Mouse (Mus musculus) c-Kit-positive CD71-positive TER-119-positive erythroid progenitor cells, embryonic 14.5 days (primary cell): ENCODE data around the gene Aldoart2.
"Not testable (repeated sequence)": the region's sequence is repeated elsewhere in the genome, so short reads cannot be mapped to it uniquely, and the experiment has no call there.

ENCODE experiments used
- DNase-seq: peaks from one replicate; pipeline ENCODE4 v3.0.0-alpha.2; 2013; ENCODE audit warnings: low spot score

The Aldoart2 gene

DNA sequence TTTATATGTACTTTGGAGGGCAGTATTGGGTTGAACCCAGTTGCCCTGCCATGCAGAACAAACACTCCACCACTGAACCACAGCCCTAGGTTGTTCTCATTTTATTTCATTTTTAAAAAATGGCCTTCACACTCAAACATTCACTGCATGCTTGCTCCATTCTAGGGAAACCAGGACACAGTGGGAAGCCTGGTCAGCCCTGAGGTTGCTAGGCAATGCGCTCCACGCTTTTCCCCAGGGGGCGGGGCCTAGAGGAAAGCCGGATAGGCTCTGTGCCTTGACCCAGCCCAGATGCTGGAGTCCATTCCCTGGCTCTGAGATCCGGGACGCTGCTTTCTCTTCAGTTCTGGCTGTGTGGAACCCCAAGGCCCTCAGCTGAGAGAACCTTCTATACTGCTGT lies 8.8 kb downstream of the Aldoart2 start:
- DNase-seq, result no peak

DNA sequence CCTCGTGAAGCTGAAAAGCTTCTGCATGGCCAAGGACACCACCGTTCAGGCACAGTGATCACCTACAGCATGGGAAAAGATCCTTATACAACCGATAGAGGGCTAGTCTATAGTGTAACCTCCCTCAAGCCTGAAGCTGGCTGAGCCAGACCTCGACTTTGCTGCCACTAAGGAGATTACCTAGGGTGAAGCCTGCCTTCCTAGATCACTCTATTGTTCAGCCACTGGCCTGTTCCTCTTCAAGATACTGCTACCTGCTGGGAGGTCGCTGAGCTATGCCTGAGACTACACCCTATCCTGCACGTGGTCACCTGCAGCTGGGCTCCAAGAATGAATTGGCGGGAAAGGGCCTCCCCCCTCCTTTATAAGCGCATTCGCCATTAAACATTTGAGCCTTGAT lies 21.9 kb downstream of the Aldoart2 start:
- not testable (repeated sequence) for DNase-seq

DNA sequence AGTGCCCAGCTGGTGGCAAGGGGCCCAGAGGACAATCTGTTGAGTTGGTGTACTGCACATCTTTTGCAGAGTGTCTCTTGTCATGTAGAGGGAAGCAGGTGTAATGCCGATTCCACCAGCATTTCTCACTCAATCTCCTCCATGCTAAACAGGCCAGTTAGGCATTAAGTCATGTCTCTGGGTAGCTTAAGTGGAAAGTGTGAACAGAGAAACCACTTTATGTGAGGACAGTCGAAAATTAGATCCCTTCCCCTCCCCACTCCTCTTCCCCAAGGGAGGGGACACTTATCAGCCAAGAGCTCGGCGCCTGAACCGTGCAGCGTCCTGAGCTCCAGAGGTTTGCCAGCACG lies 33.5 kb downstream of the Aldoart2 start:
- DNase-seq, result no peak

DNA sequence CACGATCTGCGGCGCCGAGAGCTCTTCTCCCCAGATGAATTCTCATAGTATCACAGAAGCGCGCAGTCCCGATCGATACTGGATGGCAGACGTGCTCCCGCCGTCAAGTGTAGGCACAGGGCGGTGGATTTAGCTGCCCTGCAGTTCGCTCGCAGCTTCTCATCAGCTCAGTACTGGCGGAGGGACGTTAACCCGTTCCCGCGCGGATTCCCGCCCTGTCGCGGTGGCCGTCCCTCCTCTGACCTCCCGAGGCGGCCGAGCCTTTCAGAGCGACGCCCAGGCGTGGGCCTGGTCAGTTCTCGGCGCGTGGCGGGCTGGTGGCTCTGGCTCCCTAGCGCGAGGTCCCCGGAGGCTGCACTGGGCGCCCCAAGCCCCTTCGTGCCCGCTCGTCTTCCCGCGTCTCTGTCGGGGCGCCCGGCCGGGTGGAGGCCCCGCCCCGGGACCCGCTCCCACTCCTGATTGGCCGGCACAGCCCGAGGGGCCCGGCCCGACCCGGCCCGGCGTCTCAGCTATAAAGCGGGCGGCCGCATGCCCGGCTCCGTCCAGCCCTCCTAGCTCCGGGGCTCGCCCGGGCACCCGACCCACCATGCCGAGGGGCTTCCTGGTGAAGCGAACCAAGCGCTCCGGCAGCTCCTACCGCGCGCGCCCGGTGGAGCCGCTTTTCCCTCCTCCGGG lies 34.0 kb downstream of the Aldoart2 start, which contains the start of gene Insm2:
Insm2 (plus strand) TSS at position 541 of the 675 bp plus-strand sequence.
- DNase-seq, result no peak

DNA sequence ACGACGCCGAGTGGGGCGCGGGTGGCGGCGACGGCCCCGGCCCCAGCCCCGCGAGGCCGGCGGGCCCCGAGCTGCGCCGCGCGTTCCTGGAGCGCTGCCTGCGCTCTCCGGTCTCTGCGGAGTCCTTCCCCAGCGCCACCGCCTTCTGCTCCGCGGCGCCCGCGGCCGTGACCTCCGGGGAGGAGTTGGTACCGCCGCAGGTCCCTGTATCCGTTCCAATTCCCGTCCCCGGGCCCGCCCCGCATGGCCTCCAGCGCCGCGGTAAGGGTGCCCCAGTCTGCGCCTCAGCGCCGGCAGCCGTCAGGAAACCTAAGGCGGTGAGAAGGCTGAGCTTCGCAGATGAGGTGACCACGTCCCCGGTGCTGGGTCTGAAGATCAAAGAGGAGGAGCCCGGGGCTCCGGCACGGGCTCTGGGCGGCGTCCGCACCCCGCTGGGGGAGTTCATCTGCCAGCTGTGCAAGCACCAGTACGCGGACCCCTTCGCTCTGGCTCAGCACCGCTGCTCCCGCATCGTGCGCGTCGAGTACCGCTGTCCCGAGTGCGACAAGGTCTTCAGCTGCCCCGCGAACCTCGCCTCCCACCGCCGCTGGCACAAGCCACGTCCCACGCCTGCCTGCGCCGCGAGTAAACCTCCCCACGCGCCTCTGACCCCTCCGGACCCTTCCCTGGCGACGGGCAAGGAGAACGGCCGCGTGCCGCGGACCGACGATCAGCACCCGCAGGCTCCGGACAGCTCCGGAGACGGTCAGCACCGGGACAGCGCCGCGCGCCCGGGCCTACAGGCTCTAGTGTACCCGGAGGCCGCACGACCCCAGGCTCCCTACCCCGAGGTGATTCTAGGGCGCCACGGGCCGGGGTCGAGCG lies 34.8 kb downstream of the Aldoart2 start:
- peak; percentile 22 for DNase-seq

DNA sequence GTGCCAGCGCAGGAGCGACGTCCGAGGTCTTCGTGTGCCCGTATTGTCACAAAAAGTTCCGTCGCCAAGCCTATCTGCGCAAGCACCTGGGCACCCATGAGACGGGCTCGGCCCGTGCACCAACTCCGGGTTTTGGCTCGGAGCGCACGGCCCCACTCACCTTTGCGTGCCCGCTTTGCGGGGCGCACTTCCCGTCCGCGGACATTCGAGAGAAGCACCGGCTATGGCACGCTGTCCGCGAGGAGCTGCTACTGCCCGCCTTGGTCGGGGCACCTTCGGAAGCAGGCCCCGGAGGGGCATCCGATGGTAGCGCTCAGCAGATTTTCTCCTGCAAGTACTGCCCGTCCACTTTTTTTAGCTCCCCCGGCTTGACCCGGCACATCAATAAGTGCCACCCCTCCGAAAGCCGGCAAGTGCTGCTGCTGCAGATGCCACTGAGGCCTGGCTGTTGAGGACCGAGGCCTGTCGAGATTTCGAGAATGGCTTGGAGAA lies 35.5 kb downstream of the Aldoart2 start:
- no peak for DNase-seq

DNA sequence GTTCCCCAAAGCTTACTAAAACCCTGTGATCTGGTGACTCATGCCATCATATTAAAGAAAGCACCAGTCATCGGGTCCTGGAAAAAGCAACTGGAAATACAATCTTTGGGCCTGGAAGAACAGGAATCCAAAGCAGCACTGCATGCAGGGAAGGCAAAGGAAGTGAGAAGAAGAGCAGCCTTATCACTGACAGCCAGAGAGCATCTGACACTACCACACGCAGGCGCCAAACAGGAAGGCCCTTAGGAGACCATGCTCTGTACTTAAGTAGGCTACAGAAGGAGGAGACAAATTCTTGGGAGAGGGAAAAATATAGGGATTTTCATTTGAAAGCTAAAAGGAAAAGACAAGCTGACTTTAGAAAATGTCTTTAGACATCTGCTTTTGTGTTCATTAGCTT lies 39.4 kb downstream of the Aldoart2 start:
- no peak for DNase-seq

DNA sequence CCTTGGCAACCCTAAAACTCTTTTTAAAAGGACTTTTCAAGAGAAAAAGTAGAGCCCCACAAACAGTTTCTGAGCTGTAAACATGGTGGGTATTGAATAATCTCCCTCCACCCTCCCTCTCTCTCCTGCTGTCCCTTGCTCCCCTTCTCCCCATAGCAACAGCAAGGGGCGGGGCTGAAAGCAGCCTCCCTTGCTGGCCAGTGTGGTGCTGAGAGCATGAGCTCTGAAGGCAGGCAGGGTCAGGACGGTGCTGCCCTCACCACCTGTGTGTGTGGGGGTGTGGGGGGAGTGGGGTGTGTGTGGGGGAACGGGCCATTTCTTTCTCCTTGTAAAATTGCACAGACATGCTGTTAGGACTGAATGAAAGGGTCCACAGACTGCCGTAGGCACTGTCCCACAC lies 42.9 kb downstream of the Aldoart2 start:
- no peak for DNase-seq

DNA sequence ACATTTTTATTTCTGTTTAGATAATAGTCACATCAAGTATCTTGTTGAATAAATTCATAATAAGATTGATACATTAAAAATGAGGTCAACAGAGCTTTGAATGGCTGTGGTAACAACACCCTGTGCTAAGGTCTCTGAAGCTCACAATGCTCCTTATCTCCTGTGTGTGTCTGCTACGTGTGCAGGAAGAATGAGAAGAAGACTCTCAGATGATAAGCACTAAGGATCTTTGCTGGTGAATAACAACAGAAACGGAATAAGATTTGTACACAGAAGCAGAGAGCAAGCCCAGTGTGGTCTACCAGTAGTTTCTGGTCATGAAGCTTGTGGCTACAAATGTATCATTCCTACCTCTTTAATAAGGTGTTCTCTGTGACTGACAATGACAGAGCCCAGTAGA lies 45.8 kb downstream of the Aldoart2 start:
- no peak for DNase-seq
